Mouse (Mus musculus): ENCODE measurements around the gene Cab39. TPM values are rescaled to one million over a fixed set of nuclear protein-coding genes. Genes with fewer than 3 reads are reported as not detected.
A peak's percentile ranks its signal among the peaks of the same experiment; 100 is the strongest.

Gene Cab39
- total and polyA plus RNA-seq, 3 experiments: 90.2 to 239 (median 111) TPM

DNA sequence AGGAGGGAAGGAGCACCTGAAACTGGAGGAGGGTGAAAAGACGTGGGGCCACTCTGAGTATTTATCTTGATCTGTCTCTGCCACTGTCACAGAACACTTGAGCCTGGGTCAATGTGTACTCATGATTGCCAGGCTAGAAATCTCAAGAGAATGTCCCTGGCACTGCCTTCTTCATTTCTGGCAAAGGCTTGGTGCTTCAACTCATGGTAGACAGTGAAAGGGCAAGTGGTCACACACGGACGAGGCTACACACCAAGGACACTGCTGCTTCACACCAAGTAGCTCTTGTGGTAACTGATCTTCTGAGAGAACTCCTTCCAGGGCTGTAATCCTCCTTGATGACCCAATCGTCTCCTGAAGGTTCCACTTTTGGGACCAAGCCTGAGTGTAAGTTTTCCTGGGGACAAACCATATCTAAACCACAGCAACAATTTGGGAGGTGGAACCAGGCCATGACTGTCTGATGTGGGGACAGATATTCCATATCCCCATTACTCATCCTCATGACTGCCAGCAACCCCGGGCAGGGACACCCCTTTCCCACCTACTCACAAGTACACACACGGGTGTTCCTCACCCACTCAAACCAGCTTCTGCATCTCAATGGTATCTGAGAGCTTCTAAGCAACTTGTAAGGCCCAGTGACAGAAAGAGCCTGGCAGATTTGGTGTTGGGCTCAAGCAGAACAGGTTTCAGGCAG lies 35.6 kb upstream of the Cab39 start:
- Histone ChIP-seq H3K36me3 (replicated peaks in 1 of 2; ENCODE audit: control insufficient read depth in 1 of 2, insufficient read depth in 1 of 2, low read length in 1 of 2) (no peaks in the 10 kb centered on the region), H3K4me2 (ENCODE audit: insufficient read depth, low read depth, poor library complexity, severe bottlenecking) (peak overlapping the region; percentile 69; the same call in 1 of the 2 replicates), H3K9ac (ENCODE audit: insufficient read depth, low read depth) (no peak overlapping the region), H3K79me2 (replicated peaks; ENCODE audit: control insufficient read depth, extremely low read depth, insufficient read depth, poor library complexity, severe bottlenecking) (no peaks in the 10 kb centered on the region), H3K27ac (ENCODE audit: insufficient read depth, low read depth) (peak overlapping the region; percentile 77; the same call in 1 of the 2 replicates), H3K4me1 (ENCODE audit: control insufficient read depth in 1 of 2, insufficient read depth in 2 of 2) (peaks cover 14 to 65% of the 10 kb centered on the region in 2 experiments; a peak in 3 of 4 replicates), H3K27me3 (replicated peaks) (no peaks in the 10 kb centered on the region), H3K4me3 (replicated peaks in 1 of 3; ENCODE audit: low read depth in 2 of 3, low read length in 2 of 3, poor library complexity in 1 of 3) (no peak overlapping the region), H3K9me3 (replicated peaks; ENCODE audit: low read length) (no peaks in the 10 kb centered on the region)
- dilution Hi-C loops (cut with MboI; ENCODE audit: extremely low pct_ligation_motif_present, extremely low pct_unique_long_range_greater_than_20kb, low sequenced_read_pairs): no loop called here
- in situ Hi-C loops (cut with MboI; ENCODE audit: low pct_ligation_motif_present, low pct_unique_long_range_greater_than_20kb, low sequenced_read_pairs): no loop called here
- no peak for DNase-seq (ENCODE audit: extremely low read depth)
- no peak for TF ChIP-seq JUND (conservative IDR thresholded peaks at IDR 0.05; ENCODE audit: low read depth, low read length)
- TF ChIP-seq POLR2A (IDR thresholded peaks at IDR 0.05; ENCODE audit: low read depth, low read length): 0 out of 2 replicates have a peak, but pooled peaks have one; percentile 5

- in situ Hi-C loops (cut with MboI; ENCODE audit: low pct_ligation_motif_present, low pct_unique_long_range_greater_than_20kb, low sequenced_read_pairs) (no loop called here), dilution Hi-C loops (cut with MboI; ENCODE audit: extremely low pct_ligation_motif_present, extremely low pct_unique_long_range_greater_than_20kb, low sequenced_read_pairs) (no loop called here)
- no peaks in the 10 kb centered on the region for H3K9me3 ChIP-seq (replicated peaks; ENCODE audit: low read length)
- no peak for DNase-seq (ENCODE audit: extremely low read depth)
- H3K27ac ChIP-seq (ENCODE audit: insufficient read depth, low read depth): peak overlapping the region; percentile 77
- no peaks in the 10 kb centered on the region for H3K36me3 ChIP-seq (replicated peaks in 1 of 2; ENCODE audit: control insufficient read depth in 1 of 2, insufficient read depth in 1 of 2, low read length in 1 of 2)
- peak overlapping the region; percentile 34 for H3K9ac ChIP-seq (ENCODE audit: insufficient read depth, low read depth)
- H3K27me3 ChIP-seq (replicated peaks): no peaks in the 10 kb centered on the region
- H3K79me2 ChIP-seq (replicated peaks; ENCODE audit: control insufficient read depth, extremely low read depth, insufficient read depth, poor library complexity, severe bottlenecking): no peaks in the 10 kb centered on the region
- H3K4me3 ChIP-seq (replicated peaks in 1 of 3; ENCODE audit: low read depth in 2 of 3, low read length in 2 of 3, poor library complexity in 1 of 3): peak overlapping the region in 1 of 3 experiments; percentile 18
- 0 out of 2 replicates have a peak, but pooled peaks have one; percentile 7 for TF ChIP-seq SMC3 (IDR thresholded peaks at IDR 0.05; ENCODE audit: low read depth, low read length)
- TF ChIP-seq CHD2 (IDR thresholded peaks at IDR 0.05; ENCODE audit: low read length): peak; percentile 62; the same call in 1 of the 2 replicates
- TF ChIP-seq POLR2A (IDR thresholded peaks at IDR 0.05; ENCODE audit: low read depth, low read length): 0 out of 2 replicates have a peak, but pooled peaks have one; percentile 17
- TF ChIP-seq MEF2A (IDR thresholded peaks at IDR 0.05; ENCODE audit: borderline replicate concordance, low read depth, low read length): peak; percentile 29; the same call in 1 of the 2 replicates
- no peak for TF ChIP-seq MAFK (IDR thresholded peaks at IDR 0.05; ENCODE audit: insufficient replicate concordance, low read length)
- TF ChIP-seq TCF12 (IDR thresholded peaks at IDR 0.05; ENCODE audit: low read depth, low read length): peak; percentile 75
- TF ChIP-seq IRF4 (IDR thresholded peaks at IDR 0.05; ENCODE audit: low read depth, low read length): peak; percentile 78; the same call in 1 of the 2 replicates
- TF ChIP-seq KAT2A (IDR thresholded peaks at IDR 0.05; ENCODE audit: insufficient replicate concordance, low read length): no peak
- TF ChIP-seq SIN3A (IDR thresholded peaks at IDR 0.05; ENCODE audit: low read length): peak; percentile 53; the same call in 1 of the 2 replicates
- TF ChIP-seq EP300 (IDR thresholded peaks at IDR 0.05; ENCODE audit: low read length): peak; percentile 65; the same call in 1 of the 2 replicates
- no peak for TF ChIP-seq MYC (IDR thresholded peaks at IDR 0.05; ENCODE audit: low read depth, low read length)
- no peak for TF ChIP-seq USF1 (IDR thresholded peaks at IDR 0.05; ENCODE audit: low read depth, low read length)
- TF ChIP-seq BHLHE40 (IDR thresholded peaks at IDR 0.05; ENCODE audit: low read depth, low read length): peak; percentile 47
- TF ChIP-seq ETS1 (conservative IDR thresholded peaks at IDR 0.05; ENCODE audit: low read depth, low read length): peak; percentile 41; the same call in 1 of the 2 replicates
- 0 out of 2 replicates have a peak, but pooled peaks have one; percentile 67 for TF ChIP-seq RCOR1 (conservative IDR thresholded peaks at IDR 0.05; ENCODE audit: low read depth, low read length)
- H3K4me1 ChIP-seq (ENCODE audit: control insufficient read depth in 1 of 2, insufficient read depth in 2 of 2): peaks cover 18 to 65% of the 10 kb centered on the region in 2 experiments
- H3K4me2 ChIP-seq (ENCODE audit: insufficient read depth, low read depth, poor library complexity, severe bottlenecking): peak overlapping the region; percentile 69
Observed at GRCm38 (mm10) chr1:85758231-85758968, 34.8 kb upstream of the Cab39 start.
